Comparison of ENCODE assay signal across 10 mouse cellular contexts in the genomic region with DNA sequence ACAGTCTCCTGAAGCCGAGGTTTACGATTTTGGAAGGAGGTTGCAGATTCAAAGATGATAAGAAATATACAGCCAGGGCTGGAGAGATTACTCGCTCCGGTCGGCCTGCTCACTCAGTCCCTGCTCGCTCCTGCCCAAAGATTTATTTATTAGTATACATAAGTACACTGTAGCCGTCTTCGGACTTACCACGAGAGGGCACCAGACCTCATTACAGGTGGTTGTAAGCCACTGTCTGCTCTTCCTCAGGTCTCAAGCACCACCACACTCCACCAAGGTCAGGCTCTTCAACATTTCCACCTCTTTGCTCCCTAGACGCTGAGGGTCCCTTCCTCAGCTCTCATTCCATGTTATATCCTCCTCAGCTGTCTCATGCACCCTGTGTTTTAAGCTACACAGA. TPM values are rescaled to one million over a fixed set of nuclear protein-coding genes. Genes with fewer than 3 reads are reported as not detected.
DNase-seq lines count a peak whose midpoint lies in the region; ATAC-seq and TF ChIP-seq lines count a peak whose summit lies in the region.
"Not testable (repeated sequence)": the region's sequence is repeated elsewhere in the genome, so short reads cannot be mapped to it uniquely, and the experiment has no call there.
"Had no signal": no experiment of that assay in that cellular context is flagged by ENCODE, and none has a peak within 500 bp of the region (broad histone marks: within the 10 kb centered on the region; RNA-seq: fewer than 3 reads in every experiment).

No protein-coding gene starts in this region.

- not testable (repeated sequence) for H3K27me3 ChIP-seq in kidney, adult 2 months (replicated peaks; ENCODE audit: control insufficient read depth, insufficient read depth, low read length); spleen, adult 2 months (ENCODE audit: control insufficient read depth, insufficient read depth, low read length)

- not testable (repeated sequence) for H3K27ac ChIP-seq in kidney, adult 2 months (ENCODE audit: insufficient read depth, low read depth, low read length); spleen, adult 2 months (ENCODE audit: insufficient read depth, low read length)

- WGBS in kidney, adult 2 months, result 41% methylated on average over 10 of the region's 10 CpGs
- WGBS in spleen, adult 2 months, result 31% methylated on average over 10 of the region's 10 CpGs

- not testable (repeated sequence) for H3K36me3 ChIP-seq in kidney, adult 2 months (ENCODE audit: control insufficient read depth, insufficient read depth, low read length); spleen, adult 2 months (ENCODE audit: control insufficient read depth, insufficient read depth, low read length)

- peak; percentile 39 for TF ChIP-seq CTCF in kidney, adult 2 months (conservative IDR thresholded peaks at IDR 0.05; ENCODE audit: insufficient read depth, insufficient read length, low read depth, low read length)
- not testable (repeated sequence) for TF ChIP-seq CTCF in spleen, adult 2 months (IDR thresholded peaks at IDR 0.05; ENCODE audit: extremely low read depth, insufficient read depth, insufficient read length, insufficient replicate concordance)

- peak; percentile 91 for ATAC-seq in megakaryocyte progenitor cell, adult 5-6 weeks (replicated peaks; ENCODE audit: poor library complexity)

- not testable (repeated sequence) for H3K4me1 ChIP-seq in kidney, adult 2 months (ENCODE audit: control insufficient read depth, insufficient read depth, low read length); spleen, adult 2 months (ENCODE audit: control insufficient read depth, insufficient read depth, insufficient read length)

- DNase-seq in T-cell, adult 2 months (ENCODE audit: low spot score), result peak; percentile 60
- DNase-seq in cerebellum, postnatal 14 days, result peak; percentile 77 to 85
- peak; percentile 44 for DNase-seq in gastrocnemius, postnatal 14 days
- peak; percentile 82 for DNase-seq in kidney, adult 2 months
- DNase-seq in liver, result peak; percentile 61
- peak; percentile 11 to 71 for DNase-seq in spleen, adult 2 months (ENCODE audit: low read depth in 1 of 2, low spot score in 2 of 2)

- TF ChIP-seq POLR2A in kidney, adult 2 months (IDR thresholded peaks at IDR 0.05; ENCODE audit: low read depth, low read length); spleen, adult 2 months (IDR thresholded peaks at IDR 0.05; ENCODE audit: low read depth, low read length): not testable (repeated sequence)

- intact Hi-C loops in gastrocnemius, postnatal 14 days (cut with DNase I; ENCODE audit: low total_unique reads), result not testable (repeated sequence)

- not testable (repeated sequence) for H3K4me3 ChIP-seq in kidney, adult 2 months (ENCODE audit: insufficient read depth, low read depth, low read length); spleen, adult 2 months (ENCODE audit: extremely low read depth, insufficient read depth, insufficient read length)

RNA-seq across cellular contexts. Expression of gene Mettl7a3, which starts 3.1 kb away (rescaled TPM):
- under 1 TPM in 1 of 2 experiments, not detected in 1; 0.21 TPM for total RNA-seq in gastrocnemius, postnatal 14 days (2021)
- polyA plus RNA-seq in kidney, adult 2 months (2012; rRNA removed), result 0.11 and 0.15 TPM in 2 replicates
- not detected in 2 replicates for total RNA-seq in megakaryocyte progenitor cell, adult 5-6 weeks (2015)
- total RNA-seq in megakaryocyte progenitor cell, adult 5-6 weeks (2017), result 0.10 TPM in 1 of 2 replicates, not detected in the other
- 0.08 TPM in 1 of 2 replicates, not detected in the other for polyA plus RNA-seq in spleen, adult 2 months (2012; rRNA removed)
- polyA plus RNA-seq: forebrain, embryonic 15.5 days had no signal

RNA-seq across cellular contexts. Expression of gene Methig1, which starts 15.1 kb away (rescaled TPM):
- not detected for total RNA-seq in gastrocnemius, postnatal 14 days (2021)
- 16.5 and 16.6 TPM in 2 replicates for polyA plus RNA-seq in kidney, adult 2 months (2012; rRNA removed)
- not detected in 2 replicates for total RNA-seq in megakaryocyte progenitor cell, adult 5-6 weeks (2015)
- not detected in 2 replicates for total RNA-seq in megakaryocyte progenitor cell, adult 5-6 weeks (2017)
- polyA plus RNA-seq in spleen, adult 2 months (2012; rRNA removed), result not detected in 2 replicates
- polyA plus RNA-seq: forebrain, embryonic 15.5 days; hindbrain, embryonic 12.5 days had no signal

RNA-seq across cellular contexts. Expression of gene Mettl7a2, which starts 15.2 kb away (rescaled TPM):
- under 1 TPM; 0.49 TPM for total RNA-seq in gastrocnemius, postnatal 14 days (2021)
- 74.0 and 96.6 TPM in 2 replicates for polyA plus RNA-seq in kidney, adult 2 months (2012; rRNA removed)
- total RNA-seq in megakaryocyte progenitor cell, adult 5-6 weeks (2015), result not detected in 2 replicates
- total RNA-seq in megakaryocyte progenitor cell, adult 5-6 weeks (2017), result not detected in 2 replicates
- not detected in 2 replicates for polyA plus RNA-seq in spleen, adult 2 months (2012; rRNA removed)
- polyA plus RNA-seq: forebrain, embryonic 15.5 days; hindbrain, embryonic 12.5 days; limb, embryonic 12.5 days had no signal

RNA-seq across cellular contexts. Expression of gene Higd1c, which starts 26.5 kb away (rescaled TPM):
- total RNA-seq in gastrocnemius, postnatal 14 days (2021), result not detected
- polyA plus RNA-seq in kidney, adult 2 months (2012; rRNA removed), result 0.97 and 2.0 TPM in 2 replicates
- total RNA-seq in megakaryocyte progenitor cell, adult 5-6 weeks (2015), result not detected in 2 replicates
- total RNA-seq in megakaryocyte progenitor cell, adult 5-6 weeks (2017), result not detected in 2 replicates
- polyA plus RNA-seq in spleen, adult 2 months (2012; rRNA removed), result not detected in 2 replicates
- polyA plus RNA-seq: forebrain, embryonic 15.5 days; hindbrain, embryonic 12.5 days; limb, embryonic 12.5 days had no signal

RNA-seq across cellular contexts. Expression of gene Mettl7a1, which starts 33.9 kb away (rescaled TPM):
- 10 to 100 TPM; 18.5 to 23.0 TPM for total RNA-seq in gastrocnemius, postnatal 14 days (2021)
- polyA plus RNA-seq in kidney, adult 2 months (2012; rRNA removed), result 370 and 430 TPM in 2 replicates
- total RNA-seq in megakaryocyte progenitor cell, adult 5-6 weeks (2015), result 15.0 and 17.7 TPM in 2 replicates
- 49.5 and 63.2 TPM in 2 replicates for total RNA-seq in megakaryocyte progenitor cell, adult 5-6 weeks (2017)
- polyA plus RNA-seq in spleen, adult 2 months (2012; rRNA removed), result 13.6 and 16.9 TPM in 2 replicates
